Mouse (Mus musculus) R1 (cell line): ENCODE results near the gene Cdrt4.
A peak's percentile ranks its signal among the peaks of the same experiment; 100 is the strongest.

Experiments
- DNase-seq: peaks from one replicate; pipeline ENCODE4 v3.0.0-alpha.2; 2018; ENCODE audit warnings: low read depth, low spot score

Cdrt4 gene

GRCm38 (mm10) chr11:63035420-63036211, 84.6 kb downstream of the Cdrt4 start:
- DNase-seq = no peak

GRCm38 (mm10) chr11:63040002-63040661, 89.1 kb downstream of the Cdrt4 start:
- peak; percentile 79 for DNase-seq
